Comparison of ENCODE assay signal across 11 mouse cellular contexts in genomic region chr2:167263040-167263810, GRCm38 (mm10). TPM values are rescaled to one million over a fixed set of nuclear protein-coding genes. Genes with fewer than 3 reads are reported as not detected.
DNase-seq lines count a peak whose midpoint lies in the region; TF ChIP-seq lines count a peak whose summit lies in the region.
"Had no signal": no experiment of that assay in that cellular context is flagged by ENCODE, and none has a peak within 500 bp of the region (broad histone marks: within the 10 kb centered on the region; RNA-seq: fewer than 3 reads in every experiment).

No protein-coding gene starts in this region.

- H3K27ac ChIP-seq in ES-E14 (ENCODE audit: insufficient read depth, low read depth, low read length, poor library complexity, severe bottlenecking), result no peak overlapping the region
- peak overlapping the region; percentile 31; the same call in 1 of the 2 replicates for H3K27ac ChIP-seq in heart, embryonic 10.5 days
- H3K27ac ChIP-seq: forebrain, embryonic 13.5 days had no signal

- H3K9me3 ChIP-seq in ES-E14 (ENCODE audit: control insufficient read depth, insufficient read depth, low read depth, low read length), result no peaks in the 10 kb centered on the region
- H3K9me3 ChIP-seq in heart, embryonic 10.5 days, result no peaks in the 10 kb centered on the region
- H3K9me3 ChIP-seq: forebrain, embryonic 13.5 days had no signal

- peak overlapping the region; percentile 46 to 59 for H3K4me3 ChIP-seq in ES-E14 (ENCODE audit: insufficient read depth in 1 of 2, low read depth in 1 of 2, low read length in 2 of 2, poor library complexity in 1 of 2, severe bottlenecking in 1 of 2)
- no peak overlapping the region for H3K4me3 ChIP-seq in heart, embryonic 10.5 days
- H3K4me3 ChIP-seq: forebrain, embryonic 13.5 days; megakaryocyte, embryonic 14.5 days had no signal

- in situ Hi-C loops in ES-E14 (cut with MboI; ENCODE audit: low sequenced_read_pairs in 2 of 2, unreplicated experiment in 2 of 2), result no loop called here

- DNase-seq in heart, adult 11 months, result peak; percentile 98
- DNase-seq in heart, adult 8-10 months (ENCODE audit: low spot score), result no peak
- no peak for DNase-seq in ES-E14 (ENCODE audit: low read depth, low spot score)
- no peak for DNase-seq in heart, embryonic 10.5 days (ENCODE audit: low spot score)
- DNase-seq in lung, postnatal 10 days, result peak; percentile 51
- no peak for DNase-seq in embryo, embryonic 10.5 days (ENCODE audit: low spot score)
- no peak for DNase-seq in frontal cortex, postnatal 10 days (ENCODE audit: low spot score in 2 of 2)
- DNase-seq in kidney, postnatal 36 days, result no peak
- DNase-seq: cerebellum, adult 11-12 months had no signal

- H3K4me1 ChIP-seq in ES-E14 (ENCODE audit: control insufficient read depth in 2 of 2, insufficient read depth in 2 of 2, low read length in 2 of 2, poor library complexity in 1 of 2), result peaks cover 2 to 7% of the 10 kb centered on the region in 2 experiments; a peak in 2 of 4 replicates
- peaks cover 39% of the 10 kb centered on the region for H3K4me1 ChIP-seq in heart, embryonic 10.5 days
- H3K4me1 ChIP-seq: forebrain, embryonic 13.5 days had no signal

- 59% methylated on average over 8 of the region's 8 CpGs for WGBS in heart, embryonic 10.5 days

- peak overlapping the region; percentile 29 for H3K9ac ChIP-seq in ES-E14 (ENCODE audit: insufficient read depth, low read depth, low read length, poor library complexity, severe bottlenecking)
- H3K9ac ChIP-seq: forebrain, embryonic 13.5 days had no signal

- no peaks in the 10 kb centered on the region for H3K36me3 ChIP-seq in ES-E14 (ENCODE audit: control insufficient read depth, insufficient read depth, low read length, poor library complexity, severe bottlenecking)
- H3K36me3 ChIP-seq in heart, embryonic 10.5 days, result no peaks in the 10 kb centered on the region

- no peaks in the 10 kb centered on the region for H3K27me3 ChIP-seq in heart, embryonic 10.5 days (ENCODE audit: insufficient read depth, poor library complexity, severe bottlenecking)
- H3K27me3 ChIP-seq: forebrain, embryonic 13.5 days had no signal

TF ChIP-seq in ES-E14, 5 proteins besides CTCF, POLR2A, EP300 and RAD21:
- TF ChIP-seq CHD2 (IDR thresholded peaks at IDR 0.05; ENCODE audit: low read depth, low read length) (0 out of 2 replicates have a peak, but pooled peaks have one; percentile 31), MAFK (IDR thresholded peaks at IDR 0.05; ENCODE audit: insufficient read depth, low read depth, low read length) (no peak), HCFC1 (IDR thresholded peaks at IDR 0.05; ENCODE audit: borderline replicate concordance, insufficient read depth, low read length) (peak; percentile 80), ZNF384 (IDR thresholded peaks at IDR 0.05; ENCODE audit: low read depth, low read length) (no peak; the same call in 1 of the 2 replicates)

RNA-seq across cellular contexts. Expression of gene Ptgis, which starts 22.8 kb away (rescaled TPM):
- 10 to 100 TPM; 14.5 to 23.5 (median 16.9) TPM for total RNA-seq in heart, adult 8-10 months (2022)
- total RNA-seq in ES-E14 (2012; rRNA removed), result 16.1 and 23.8 TPM in 2 replicates
- polyA plus RNA-seq in heart, embryonic 10.5 days (2016; fragmentation: Nextera tagmentation; extraction: Ambion mirVana), result 16.3 and 21.4 TPM in 2 replicates

Comparison
In these comparisons a context has a peak if more than half of its experiments do, and no peak if none do; other contexts are left out.
1. DNase-seq: peak in heart, adult 11 months (single experiment) and lung, postnatal 10 days (single experiment); none in heart, adult 8-10 months (single experiment), ES-E14 (single experiment), heart, embryonic 10.5 days (single experiment), embryo, embryonic 10.5 days (single experiment), frontal cortex, postnatal 10 days (0 of 2) and kidney, postnatal 36 days (0 of 2).